Mouse (Mus musculus): ENCODE results near the gene Abtb1. TPM values are rescaled to one million over a fixed set of nuclear protein-coding genes. Genes with fewer than 3 reads are reported as not detected.

Abtb1 gene
- polyA plus RNA-seq, 1 experiment from 2014 or later, result 18.4 TPM

- Histone ChIP-seq H3K9ac (ENCODE audit: low read depth, low read length) (no peak overlapping the region), H3K4me3 (ENCODE audit: low read depth, low read length) (no peak overlapping the region), H3K27ac (ENCODE audit: low read depth, low read length) (no peak overlapping the region), H3K36me3 (ENCODE audit: control insufficient read depth, insufficient read depth, low read length) (no peaks in the 10 kb centered on the region), H3K4me1 (replicated peaks; ENCODE audit: control insufficient read depth, insufficient read depth, low read length) (no peaks in the 10 kb centered on the region), H3K4me2 (replicated peaks; ENCODE audit: low read depth, low read length) (no peak overlapping the region), H3K27me3 (ENCODE audit: control insufficient read depth, insufficient read depth, low read length) (no peaks in the 10 kb centered on the region), H3K9me3 (ENCODE audit: control insufficient read depth, low read length) (no peaks in the 10 kb centered on the region)
- DNase-seq (ENCODE audit: low spot score) (no peak), ATAC-seq (ENCODE audit: low FRiP score) (no peak)
- WGBS, result 93% methylated on average over 4 of the region's 4 CpGs
These were observed 12.2 kb downstream of the Abtb1 start for GRCm38 (mm10) chr6:88829579-88829978.

GRCm38 (mm10) chr6:88828206-88829009 is 13.4 kb downstream of the Abtb1 start:
- Histone ChIP-seq H3K9me3 (ENCODE audit: control insufficient read depth, low read length) (no peaks in the 10 kb centered on the region), H3K9ac (ENCODE audit: low read depth, low read length) (no peak overlapping the region), H3K27me3 (ENCODE audit: control insufficient read depth, insufficient read depth, low read length) (no peaks in the 10 kb centered on the region), H3K36me3 (ENCODE audit: control insufficient read depth, insufficient read depth, low read length) (no peaks in the 10 kb centered on the region), H3K4me3 (ENCODE audit: low read depth, low read length) (no peak overlapping the region), H3K4me1 (replicated peaks; ENCODE audit: control insufficient read depth, insufficient read depth, low read length) (no peaks in the 10 kb centered on the region), H3K4me2 (replicated peaks; ENCODE audit: low read depth, low read length) (no peak overlapping the region), H3K27ac (ENCODE audit: low read depth, low read length) (no peak overlapping the region)
- DNase-seq (ENCODE audit: low spot score), result no peak
- WGBS, result 67% methylated on average over 15 of the region's 15 CpGs
- ATAC-seq (ENCODE audit: low FRiP score), result no peak

GRCm38 (mm10) chr6:88827395-88828205 is 14.2 kb downstream of the Abtb1 start:
- Histone ChIP-seq H3K9ac (ENCODE audit: low read depth, low read length) (no peak overlapping the region), H3K4me2 (replicated peaks; ENCODE audit: low read depth, low read length) (no peak overlapping the region), H3K9me3 (ENCODE audit: control insufficient read depth, low read length) (no peaks in the 10 kb centered on the region), H3K4me1 (replicated peaks; ENCODE audit: control insufficient read depth, insufficient read depth, low read length) (no peaks in the 10 kb centered on the region), H3K27ac (ENCODE audit: low read depth, low read length) (no peak overlapping the region), H3K27me3 (ENCODE audit: control insufficient read depth, insufficient read depth, low read length) (no peaks in the 10 kb centered on the region), H3K36me3 (ENCODE audit: control insufficient read depth, insufficient read depth, low read length) (no peaks in the 10 kb centered on the region), H3K4me3 (ENCODE audit: low read depth, low read length) (no peak overlapping the region)
- WGBS, result 60% methylated on average over 13 of the region's 13 CpGs
- ATAC-seq (ENCODE audit: low FRiP score) (no peak), DNase-seq (ENCODE audit: low spot score) (no peak)

- H3K27ac ChIP-seq (ENCODE audit: low read depth, low read length), result no peak overlapping the region
- H3K4me3 ChIP-seq (ENCODE audit: low read depth, low read length), result no peak overlapping the region
- H3K4me2 ChIP-seq (replicated peaks; ENCODE audit: low read depth, low read length), result no peak overlapping the region
- ATAC-seq (ENCODE audit: low FRiP score) (no peak), DNase-seq (ENCODE audit: low spot score) (no peak)
- no peaks in the 10 kb centered on the region for H3K4me1 ChIP-seq (replicated peaks; ENCODE audit: control insufficient read depth, insufficient read depth, low read length)
- H3K36me3 ChIP-seq (ENCODE audit: control insufficient read depth, insufficient read depth, low read length), result no peaks in the 10 kb centered on the region
- H3K9ac ChIP-seq (ENCODE audit: low read depth, low read length), result no peak overlapping the region
- 66% methylated on average over 3 of the region's 3 CpGs for WGBS
- H3K9me3 ChIP-seq (ENCODE audit: control insufficient read depth, low read length), result no peaks in the 10 kb centered on the region
- H3K27me3 ChIP-seq (ENCODE audit: control insufficient read depth, insufficient read depth, low read length), result no peaks in the 10 kb centered on the region
These were observed 14.8 kb downstream of the Abtb1 start for GRCm38 (mm10) chr6:88826965-88827364.

DNA sequence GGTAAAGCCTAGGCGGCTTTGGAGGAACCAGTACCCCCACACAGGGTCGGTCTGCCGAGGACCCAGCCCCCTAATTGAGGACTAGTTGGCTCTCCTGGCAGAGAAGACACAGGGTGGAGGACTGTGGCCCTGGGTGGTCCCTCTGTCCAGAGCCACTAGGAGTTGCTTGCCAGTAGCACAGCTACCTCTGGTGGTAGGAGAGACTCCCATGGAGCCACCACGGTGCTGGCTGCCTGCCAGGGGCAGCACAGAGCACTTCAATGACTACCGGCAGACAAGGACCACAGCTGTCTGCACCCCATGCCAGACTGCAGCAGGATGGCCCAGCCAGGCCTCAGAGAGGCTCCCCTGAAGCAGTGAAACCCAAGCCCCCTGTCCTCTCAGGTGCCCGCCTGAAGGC is 15.2 kb downstream of the Abtb1 start:
- peak; percentile 62 for ATAC-seq (ENCODE audit: low FRiP score)
- H3K4me2 ChIP-seq (replicated peaks; ENCODE audit: low read depth, low read length), result no peak overlapping the region
- H3K4me3 ChIP-seq (ENCODE audit: low read depth, low read length), result no peak overlapping the region
- no peak overlapping the region for H3K9ac ChIP-seq (ENCODE audit: low read depth, low read length)
- no peaks in the 10 kb centered on the region for H3K9me3 ChIP-seq (ENCODE audit: control insufficient read depth, low read length)
- no peaks in the 10 kb centered on the region for H3K27me3 ChIP-seq (ENCODE audit: control insufficient read depth, insufficient read depth, low read length)
- WGBS, result 42% methylated on average over 6 of the region's 6 CpGs
- H3K4me1 ChIP-seq (replicated peaks; ENCODE audit: control insufficient read depth, insufficient read depth, low read length), result no peaks in the 10 kb centered on the region
- H3K27ac ChIP-seq (ENCODE audit: low read depth, low read length), result 0 out of 2 replicates have a peak overlapping the region, but pooled peaks have one; percentile 6
- peak; percentile 61 for DNase-seq (ENCODE audit: low spot score)
- no peaks in the 10 kb centered on the region for H3K36me3 ChIP-seq (ENCODE audit: control insufficient read depth, insufficient read depth, low read length)

- WGBS, result 49% methylated on average over 3 of the region's 3 CpGs
- Histone ChIP-seq H3K27me3 (ENCODE audit: control insufficient read depth, insufficient read depth, low read length) (no peaks in the 10 kb centered on the region), H3K4me1 (replicated peaks; ENCODE audit: control insufficient read depth, insufficient read depth, low read length) (no peaks in the 10 kb centered on the region), H3K4me2 (replicated peaks; ENCODE audit: low read depth, low read length) (no peak overlapping the region), H3K36me3 (ENCODE audit: control insufficient read depth, insufficient read depth, low read length) (no peaks in the 10 kb centered on the region), H3K9ac (ENCODE audit: low read depth, low read length) (no peak overlapping the region), H3K4me3 (ENCODE audit: low read depth, low read length) (no peak overlapping the region), H3K27ac (ENCODE audit: low read depth, low read length) (no peak overlapping the region), H3K9me3 (ENCODE audit: control insufficient read depth, low read length) (no peaks in the 10 kb centered on the region)
- ATAC-seq (ENCODE audit: low FRiP score) (no peak), DNase-seq (ENCODE audit: low spot score) (no peak)
These were observed 15.7 kb downstream of the Abtb1 start for GRCm38 (mm10) chr6:88826088-88826487.

GRCm38 (mm10) chr6:88824183-88824582 is 17.6 kb downstream of the Abtb1 start:
- WGBS, result 59% methylated on average over 7 of the region's 7 CpGs
- Histone ChIP-seq H3K9ac (ENCODE audit: low read depth, low read length) (no peak overlapping the region), H3K4me1 (replicated peaks; ENCODE audit: control insufficient read depth, insufficient read depth, low read length) (no peaks in the 10 kb centered on the region), H3K27ac (ENCODE audit: low read depth, low read length) (no peak overlapping the region), H3K9me3 (ENCODE audit: control insufficient read depth, low read length) (no peaks in the 10 kb centered on the region), H3K27me3 (ENCODE audit: control insufficient read depth, insufficient read depth, low read length) (no peaks in the 10 kb centered on the region), H3K4me2 (replicated peaks; ENCODE audit: low read depth, low read length) (no peak overlapping the region), H3K4me3 (ENCODE audit: low read depth, low read length) (no peak overlapping the region), H3K36me3 (ENCODE audit: control insufficient read depth, insufficient read depth, low read length) (no peaks in the 10 kb centered on the region)
- no peak for DNase-seq (ENCODE audit: low spot score)
- no peak for ATAC-seq (ENCODE audit: low FRiP score)

DNA sequence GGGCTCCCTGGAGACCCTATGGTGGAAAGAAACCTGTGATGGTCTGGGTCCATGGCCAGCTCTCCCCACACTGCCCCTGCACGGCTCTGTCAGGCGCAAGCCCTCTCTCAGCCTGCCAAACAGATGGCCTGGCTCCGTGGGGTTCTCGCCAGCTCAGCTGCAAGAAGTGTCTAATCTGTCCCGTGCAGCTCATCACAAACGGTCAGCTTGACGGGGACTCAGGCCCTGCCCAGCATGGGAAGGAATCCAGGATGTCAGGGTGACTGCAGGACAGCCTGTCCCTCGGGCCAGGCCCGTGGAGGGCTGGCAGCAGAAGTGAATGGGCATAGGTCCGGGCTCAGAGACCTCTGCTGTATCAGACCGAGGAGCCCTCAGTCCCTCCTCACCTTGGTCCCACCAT is 19.9 kb downstream of the Abtb1 start:
- no peaks in the 10 kb centered on the region for H3K27me3 ChIP-seq (ENCODE audit: control insufficient read depth, insufficient read depth, low read length)
- no peaks in the 10 kb centered on the region for H3K9me3 ChIP-seq (ENCODE audit: control insufficient read depth, low read length)
- H3K4me2 ChIP-seq (replicated peaks; ENCODE audit: low read depth, low read length), result no peak overlapping the region
- H3K36me3 ChIP-seq (ENCODE audit: control insufficient read depth, insufficient read depth, low read length), result no peaks in the 10 kb centered on the region
- DNase-seq (ENCODE audit: low spot score) (no peak), ATAC-seq (ENCODE audit: low FRiP score) (no peak)
- H3K4me3 ChIP-seq (ENCODE audit: low read depth, low read length), result no peak overlapping the region
- H3K27ac ChIP-seq (ENCODE audit: low read depth, low read length), result no peak overlapping the region
- no peaks in the 10 kb centered on the region for H3K4me1 ChIP-seq (replicated peaks; ENCODE audit: control insufficient read depth, insufficient read depth, low read length)
- no peak overlapping the region for H3K9ac ChIP-seq (ENCODE audit: low read depth, low read length)
- whole genome bisulfite sequencing, result 73% methylated on average over 11 of the region's 11 CpGs
